ENCODE assay signal across 8 mouse cellular contexts in the genomic region with DNA sequence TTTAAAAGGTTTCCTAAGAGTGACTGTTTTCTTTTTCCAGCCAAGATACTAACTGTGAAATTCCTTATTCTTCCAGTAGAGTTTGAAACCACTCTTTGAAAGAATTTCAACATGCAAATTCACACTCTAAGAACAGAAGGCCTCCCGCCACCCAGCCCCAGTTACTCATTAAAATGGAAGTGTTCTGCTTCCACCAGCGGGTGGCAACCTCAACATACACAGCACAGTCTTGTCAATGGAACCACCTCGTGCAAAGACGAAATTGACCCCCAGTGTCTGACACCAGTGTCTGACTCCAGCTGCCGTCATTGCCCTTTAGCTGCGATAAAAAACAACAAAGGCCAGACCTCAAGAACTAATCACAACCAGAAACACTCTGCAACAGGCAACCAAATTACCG. TPM values are rescaled to one million over a fixed set of nuclear protein-coding genes. Genes with fewer than 3 reads are reported as not detected.
DNase-seq lines count a peak whose midpoint lies in the region; ATAC-seq and TF ChIP-seq lines count a peak whose summit lies in the region.

No protein-coding gene starts in this region.

- no peak overlapping the region for H3K4me3 ChIP-seq in embryonic facial prominence, embryonic 14.5 days (ENCODE audit: low read depth, low read length)
- no peak overlapping the region for H3K4me3 ChIP-seq in heart, postnatal 0 days (ENCODE audit: low read depth, low read length)
- H3K4me3 ChIP-seq in liver, postnatal 0 days (ENCODE audit: low read depth, low read length): no peak overlapping the region

- H3K36me3 ChIP-seq in embryonic facial prominence, embryonic 14.5 days (ENCODE audit: control insufficient read depth, insufficient read depth, low read length): no peaks in the 10 kb centered on the region
- no peaks in the 10 kb centered on the region for H3K36me3 ChIP-seq in heart, postnatal 0 days (replicated peaks; ENCODE audit: control insufficient read depth, insufficient read depth, low read length)
- H3K36me3 ChIP-seq in liver, postnatal 0 days (replicated peaks; ENCODE audit: insufficient read depth, low read length): no peaks in the 10 kb centered on the region

- H3K9ac ChIP-seq in embryonic facial prominence, embryonic 14.5 days (ENCODE audit: low read depth, low read length): no peak overlapping the region
- no peak overlapping the region for H3K9ac ChIP-seq in heart, postnatal 0 days (replicated peaks; ENCODE audit: low read depth, low read length)
- no peak overlapping the region for H3K9ac ChIP-seq in liver, postnatal 0 days (replicated peaks)

- peak; percentile 18 for DNase-seq in thymus, postnatal 4 days
- DNase-seq in thymus, adult 18-20 months: no peak
- peak; percentile 83 for DNase-seq in embryonic facial prominence, embryonic 14.5 days (ENCODE audit: low spot score)
- peak; percentile 32 for DNase-seq in heart, postnatal 0 days (ENCODE audit: low spot score)
- peak; percentile 37 to 61 for DNase-seq in kidney, postnatal 36 days
- DNase-seq in liver, postnatal 0 days: peak; percentile 53
- DNase-seq in retina, embryonic 14.5 days (ENCODE audit: low spot score): peak; percentile 34
- DNase-seq in cerebellum, adult 9-11 months: no peak

- peak; percentile 45; the same call in 1 of the 2 replicates for ATAC-seq in embryonic facial prominence, embryonic 14.5 days (ENCODE audit: low read depth)
- peak; percentile 57; the same call in 1 of the 2 replicates for ATAC-seq in heart, postnatal 0 days (ENCODE audit: insufficient read depth, low read depth)
- ATAC-seq in liver, postnatal 0 days: peak; percentile 69

- no peak overlapping the region for H3K27ac ChIP-seq in embryonic facial prominence, embryonic 14.5 days (replicated peaks; ENCODE audit: low read depth, low read length)
- no peak overlapping the region for H3K27ac ChIP-seq in heart, postnatal 0 days (ENCODE audit: low read depth)
- H3K27ac ChIP-seq in liver, postnatal 0 days (ENCODE audit: low read depth): no peak overlapping the region

- peaks cover 14% of the 10 kb centered on the region; the same call in 1 of the 2 replicates for H3K4me1 ChIP-seq in embryonic facial prominence, embryonic 14.5 days (ENCODE audit: control insufficient read depth, insufficient read depth, low read length)
- H3K4me1 ChIP-seq in heart, postnatal 0 days (ENCODE audit: control insufficient read depth, insufficient read depth): no peaks in the 10 kb centered on the region
- no peaks in the 10 kb centered on the region for H3K4me1 ChIP-seq in liver, postnatal 0 days (ENCODE audit: insufficient read depth)

- WGBS in embryonic facial prominence, embryonic 14.5 days: 13% methylated on average over 7 of the region's 7 CpGs
- WGBS in heart, postnatal 0 days: 13% methylated on average over 7 of the region's 7 CpGs
- WGBS in liver, postnatal 0 days (ENCODE audit: insufficient replicate concordance): 15% methylated on average over 7 of the region's 7 CpGs

- 0 out of 2 replicates have a peak overlapping the region, but pooled peaks have one; percentile 14 for H3K4me2 ChIP-seq in embryonic facial prominence, embryonic 14.5 days (ENCODE audit: low read depth, low read length)
- 0 out of 2 replicates have a peak overlapping the region, but pooled peaks have one; percentile 16 for H3K4me2 ChIP-seq in heart, postnatal 0 days (ENCODE audit: low read depth, low read length)
- peak overlapping the region; percentile 27; the same call in 1 of the 2 replicates for H3K4me2 ChIP-seq in liver, postnatal 0 days (ENCODE audit: low read depth, low read length)

- peak; percentile 69 for TF ChIP-seq CTCF in heart, postnatal 0 days (IDR thresholded peaks at IDR 0.05; ENCODE audit: low read depth)
- peak; percentile 78 for TF ChIP-seq CTCF in liver, postnatal 0 days (IDR thresholded peaks at IDR 0.05; ENCODE audit: low read depth)

- no peaks in the 10 kb centered on the region for H3K9me3 ChIP-seq in embryonic facial prominence, embryonic 14.5 days (ENCODE audit: control insufficient read depth, low read length)
- no peaks in the 10 kb centered on the region for H3K9me3 ChIP-seq in heart, postnatal 0 days (replicated peaks; ENCODE audit: control insufficient read depth, low read length)
- H3K9me3 ChIP-seq in liver, postnatal 0 days (ENCODE audit: low read length): no peaks in the 10 kb centered on the region

- no peaks in the 10 kb centered on the region for H3K27me3 ChIP-seq in embryonic facial prominence, embryonic 14.5 days (replicated peaks; ENCODE audit: control insufficient read depth, insufficient read depth, low read length)
- H3K27me3 ChIP-seq in heart, postnatal 0 days (ENCODE audit: control insufficient read depth, insufficient read depth, low read length): no peaks in the 10 kb centered on the region
- no peaks in the 10 kb centered on the region for H3K27me3 ChIP-seq in liver, postnatal 0 days (ENCODE audit: insufficient read depth, low read length)

- no peak for TF ChIP-seq EP300 in heart, postnatal 0 days (IDR thresholded peaks at IDR 0.05; ENCODE audit: low read depth)
- no peak for TF ChIP-seq EP300 in liver, postnatal 0 days (IDR thresholded peaks at IDR 0.05; ENCODE audit: low read depth)

RNA-seq across cellular contexts. Expression of gene Casd1, which starts 43.0 kb away (rescaled TPM):
- polyA plus RNA-seq in embryonic facial prominence, embryonic 14.5 days (2014; fragmentation: Nextera tagmentation; extraction: Ambion mirVana): 39.4 and 42.7 TPM in 2 replicates
- 44.6 and 47.5 TPM in 2 replicates for total RNA-seq in heart, postnatal 0 days (2014; rRNA removed; ENCODE audit: low replicate concordance)
- polyA plus RNA-seq in heart, postnatal 0 days (2015; fragmentation: Nextera tagmentation; extraction: Ambion mirVana): 17.7 and 17.9 TPM in 2 replicates
- polyA plus RNA-seq in liver, postnatal 0 days (2015; fragmentation: Nextera tagmentation; extraction: Ambion mirVana): 8.0 and 8.5 TPM in 2 replicates

RNA-seq across cellular contexts. Expression of gene Col1a2, which starts 53.1 kb away (rescaled TPM):
- 2,526 and 3,098 TPM in 2 replicates for polyA plus RNA-seq in embryonic facial prominence, embryonic 14.5 days (2014; fragmentation: Nextera tagmentation; extraction: Ambion mirVana)
- 357 and 430 TPM in 2 replicates for total RNA-seq in heart, postnatal 0 days (2014; rRNA removed; ENCODE audit: low replicate concordance)
- polyA plus RNA-seq in heart, postnatal 0 days (2015; fragmentation: Nextera tagmentation; extraction: Ambion mirVana): 197 and 212 TPM in 2 replicates
- polyA plus RNA-seq in liver, postnatal 0 days (2015; fragmentation: Nextera tagmentation; extraction: Ambion mirVana): 21.9 and 24.8 TPM in 2 replicates

Comparison
In these comparisons a context has a peak if more than half of its experiments do, and no peak if none do; other contexts are left out.
1. DNase-seq: peak in thymus, postnatal 4 days (single experiment), embryonic facial prominence, embryonic 14.5 days (single experiment), heart, postnatal 0 days (single experiment), kidney, postnatal 36 days (2 of 2), liver, postnatal 0 days (single experiment) and retina, embryonic 14.5 days (single experiment); none in thymus, adult 18-20 months (0 of 2) and cerebellum, adult 9-11 months (single experiment).
2. RNA of gene Col1a2, which starts 53.1 kb away (polyA plus RNA-seq): 2,526 to 3,098 TPM in embryonic facial prominence, embryonic 14.5 days; 197 to 212 TPM in heart, postnatal 0 days and 21.9 to 24.8 TPM in liver, postnatal 0 days; every median in the first group is over 10 times any median in the second.
3. Peak in every context shown above with its lines, with median percentiles within 50 percentile points of each other: ATAC-seq and H3K4me2 ChIP-seq.